ENCODE assay signal across 8 mouse cellular contexts in the genomic region with DNA sequence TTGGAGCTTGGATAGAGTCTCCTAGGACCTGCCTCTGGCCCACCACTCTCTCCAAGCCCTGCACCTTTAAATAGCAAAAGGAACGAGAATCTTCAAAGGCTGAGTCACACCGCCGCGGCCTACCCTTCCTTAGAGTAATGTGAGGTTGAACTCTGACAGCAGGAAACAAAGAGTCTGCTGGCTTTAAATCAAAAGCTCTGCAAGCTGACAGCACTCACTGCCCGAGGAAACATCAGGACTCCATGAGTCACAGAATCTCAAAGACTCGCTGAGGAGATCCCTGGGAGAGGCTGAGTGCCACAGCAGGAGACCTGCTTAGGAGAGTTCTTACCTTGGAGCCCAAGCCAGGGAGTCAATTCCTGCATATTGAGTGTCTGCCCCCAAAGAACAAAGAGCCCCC. TPM values are rescaled to one million over a fixed set of nuclear protein-coding genes. Genes with fewer than 3 reads are reported as not detected.
A peak's percentile ranks its signal among the peaks of the same experiment; 100 is the strongest.
DNase-seq lines count a peak whose midpoint lies in the region; ATAC-seq and TF ChIP-seq lines count a peak whose summit lies in the region.

No protein-coding gene starts in this region.

- TF ChIP-seq CTCF in stomach, postnatal 0 days (IDR thresholded peaks at IDR 0.05; ENCODE audit: low read depth), result no peak

- peaks cover 47% of the 10 kb centered on the region for H3K4me1 ChIP-seq in embryonic facial prominence, embryonic 15.5 days
- H3K4me1 ChIP-seq in lung, embryonic 15.5 days, result peaks cover 57% of the 10 kb centered on the region
- peaks cover 18% of the 10 kb centered on the region for H3K4me1 ChIP-seq in stomach, postnatal 0 days (replicated peaks; ENCODE audit: control insufficient read depth, insufficient read depth)

- no peak for TF ChIP-seq EP300 in stomach, postnatal 0 days (optimal IDR thresholded peaks at IDR 0.05)

- H3K4me2 ChIP-seq in embryonic facial prominence, embryonic 15.5 days (replicated peaks), result peak overlapping the region; percentile 12; the same call in 1 of the 2 replicates
- H3K4me2 ChIP-seq in lung, embryonic 15.5 days, result no peak overlapping the region
- no peak overlapping the region; the same call in 1 of the 2 replicates for H3K4me2 ChIP-seq in stomach, postnatal 0 days (replicated peaks; ENCODE audit: low read depth)

- 7% methylated on average over 6 of the region's 6 CpGs for WGBS in embryonic facial prominence, embryonic 15.5 days
- 8% methylated on average over 6 of the region's 6 CpGs for WGBS in lung, embryonic 15.5 days
- 8% methylated on average over 6 of the region's 6 CpGs for WGBS in stomach, postnatal 0 days

- DNase-seq in 3134 (ENCODE audit: extremely low read depth, insufficient read length, low spot score) (peak; percentile 82), MEL-GATA-1-ER (ENCODE audit: extremely low read depth, low read depth) (peak; percentile 53)
- DNase-seq in stomach, postnatal 0 days (ENCODE audit: low spot score), result peak; percentile 78
- no peak for DNase-seq in spleen, adult 18-20 months

- ATAC-seq in embryonic facial prominence, embryonic 15.5 days (ENCODE audit: insufficient number of reproducible peaks, low FRiP score, low TSS enrichment, low read depth), result no peak
- ATAC-seq in inflammation-experienced regulatory T-cells, adult 6 months, result peak; percentile 25
- ATAC-seq in lung, embryonic 15.5 days (ENCODE audit: borderline replicate concordance, extremely low read depth, low FRiP score, low TSS enrichment), result no peak
- peak; percentile 40 for ATAC-seq in stomach, postnatal 0 days (ENCODE audit: low FRiP score, low TSS enrichment)
- no peak for ATAC-seq in erythroblast, adult 5-6 weeks (replicated peaks; ENCODE audit: low FRiP score, poor library complexity, severe bottlenecking)

- peak overlapping the region; percentile 85 for H3K27ac ChIP-seq in embryonic facial prominence, embryonic 15.5 days (replicated peaks)
- H3K27ac ChIP-seq in lung, embryonic 15.5 days, result peak overlapping the region; percentile 87
- peak overlapping the region; percentile 89 for H3K27ac ChIP-seq in stomach, postnatal 0 days (replicated peaks)

- H3K27me3 ChIP-seq in embryonic facial prominence, embryonic 15.5 days, result no peaks in the 10 kb centered on the region
- no peaks in the 10 kb centered on the region for H3K27me3 ChIP-seq in lung, embryonic 15.5 days
- no peaks in the 10 kb centered on the region for H3K27me3 ChIP-seq in stomach, postnatal 0 days (ENCODE audit: control insufficient read depth, insufficient read depth, low read length)

- H3K9ac ChIP-seq in embryonic facial prominence, embryonic 15.5 days, result no peak overlapping the region
- no peak overlapping the region for H3K9ac ChIP-seq in lung, embryonic 15.5 days
- H3K9ac ChIP-seq in stomach, postnatal 0 days (ENCODE audit: low read length), result no peak overlapping the region

- H3K9me3 ChIP-seq in embryonic facial prominence, embryonic 15.5 days (replicated peaks), result no peaks in the 10 kb centered on the region
- H3K9me3 ChIP-seq in lung, embryonic 15.5 days, result no peaks in the 10 kb centered on the region
- H3K9me3 ChIP-seq in stomach, postnatal 0 days (ENCODE audit: control insufficient read depth, low read length), result no peaks in the 10 kb centered on the region

- no peak overlapping the region for H3K4me3 ChIP-seq in embryonic facial prominence, embryonic 15.5 days (replicated peaks)
- no peak overlapping the region for H3K4me3 ChIP-seq in lung, embryonic 15.5 days
- H3K4me3 ChIP-seq in stomach, postnatal 0 days (ENCODE audit: low read depth, low read length), result no peak overlapping the region

- H3K36me3 ChIP-seq in embryonic facial prominence, embryonic 15.5 days, result no peaks in the 10 kb centered on the region
- no peaks in the 10 kb centered on the region for H3K36me3 ChIP-seq in lung, embryonic 15.5 days
- H3K36me3 ChIP-seq in stomach, postnatal 0 days (ENCODE audit: control insufficient read depth, insufficient read depth, low read length), result no peaks in the 10 kb centered on the region

RNA-seq across cellular contexts. Expression of a gene that starts 12.7 kb away (rescaled TPM):
- 179 and 181 TPM in 2 replicates for polyA plus RNA-seq in embryonic facial prominence, embryonic 15.5 days (2015; fragmentation: Nextera tagmentation; extraction: Ambion mirVana)
- polyA plus RNA-seq in inflammation-experienced regulatory T-cells, adult 6 months (2017; shearing (Covaris generic)), result 10 to 100 TPM; 24.8 to 27.3 (median 25.3) TPM
- 210 and 224 TPM in 2 replicates for polyA plus RNA-seq in lung, embryonic 15.5 days (2015; fragmentation: Nextera tagmentation; extraction: Ambion mirVana)
- 29.5 and 34.0 TPM in 2 replicates for polyA plus RNA-seq in stomach, postnatal 0 days (2015; fragmentation: Nextera tagmentation; extraction: Ambion mirVana)
- 11.3 and 16.7 TPM in 2 replicates for total RNA-seq in erythroblast, adult 5-6 weeks (2015; ENCODE audit: low replicate concordance)
- 17.3 and 20.9 TPM in 2 replicates for total RNA-seq in erythroblast, adult 5-6 weeks (2017; ENCODE audit: low replicate concordance)

RNA-seq across cellular contexts. Expression of a gene that starts 52.1 kb away (rescaled TPM):
- 0.16 and 0.39 TPM in 2 replicates for polyA plus RNA-seq in embryonic facial prominence, embryonic 15.5 days (2015; fragmentation: Nextera tagmentation; extraction: Ambion mirVana)
- polyA plus RNA-seq in inflammation-experienced regulatory T-cells, adult 6 months (2017; shearing (Covaris generic)), result under 1 TPM; 0.29 to 0.81 (median 0.55) TPM
- polyA plus RNA-seq in lung, embryonic 15.5 days (2015; fragmentation: Nextera tagmentation; extraction: Ambion mirVana), result 0.15 and 0.35 TPM in 2 replicates
- polyA plus RNA-seq in stomach, postnatal 0 days (2015; fragmentation: Nextera tagmentation; extraction: Ambion mirVana), result 0.08 TPM in 1 of 2 replicates, not detected in the other
- total RNA-seq in erythroblast, adult 5-6 weeks (2015; ENCODE audit: low replicate concordance), result 0.38 TPM in 1 of 2 replicates, not detected in the other
- total RNA-seq in erythroblast, adult 5-6 weeks (2017; ENCODE audit: low replicate concordance), result not detected in 2 replicates

Comparison
In these comparisons a context has a peak if more than half of its experiments do, and no peak if none do; other contexts are left out.
1. DNase-seq: peak in 3134 (single experiment), MEL-GATA-1-ER (single experiment) and stomach, postnatal 0 days (single experiment); none in spleen, adult 18-20 months (0 of 2).
2. ATAC-seq: peak in inflammation-experienced regulatory T-cells, adult 6 months (single experiment) and stomach, postnatal 0 days (single experiment); none in embryonic facial prominence, embryonic 15.5 days (single experiment), lung, embryonic 15.5 days (single experiment) and erythroblast, adult 5-6 weeks (single experiment).
3. Peak in every context shown above with its lines, with median percentiles within 50 percentile points of each other: H3K27ac ChIP-seq.